Mouse (Mus musculus) liver, postnatal 0 days (tissue): ENCODE measurements around the gene Camta1. TPM values are rescaled to one million over a fixed set of nuclear protein-coding genes. Genes with fewer than 3 reads are reported as not detected.
A peak's percentile ranks its signal among the peaks of the same experiment; 100 is the strongest.

Experiments used
- ATAC-seq: fragments of 200-750 bp; cut with Nextera tagmentation; 2 replicates; pipeline ENCODE4 v1.8.0; 2017; ENCODE audit warnings: mild to moderate bottlenecking, moderate library complexity
- DNase-seq: peaks from one replicate; pipeline ENCODE4 v3.0.0-alpha.2; 2016
- H3K27ac ChIP-seq: fragments of 300-500 bp; sonication (generic); 2 replicates; pipeline ENCODE4 v1.5.1; 2014; ENCODE audit warnings: antibody characterized with exemption, moderate library complexity, mild to moderate bottlenecking, low read depth
- H3K27me3 ChIP-seq: fragments of 300-500 bp; sonication (generic); 2 replicates; pipeline ENCODE4 v1.6.1; 2014; ENCODE audit warnings: low read length, control low read depth, mixed read lengths; ENCODE audit not compliant: insufficient read depth
- H3K36me3 ChIP-seq: fragments of 300-500 bp; sonication (generic); replicated peaks from 2 replicates; pipeline ENCODE4 v1.6.1; 2014; ENCODE audit warnings: mild to moderate bottlenecking, control low read depth, low read length, moderate library complexity, mixed read lengths; ENCODE audit not compliant: insufficient read depth
- H3K4me1 ChIP-seq: fragments of 300-500 bp; sonication (generic); 2 replicates; pipeline ENCODE4 v1.6.1; 2014; ENCODE audit warnings: antibody characterized with exemption, mild to moderate bottlenecking, control low read depth; ENCODE audit not compliant: insufficient read depth
- H3K4me2 ChIP-seq: fragments of 300-500 bp; sonication (generic); 2 replicates; pipeline ENCODE4 v1.6.1; 2014; ENCODE audit warnings: low read depth, mild to moderate bottlenecking, low read length, moderate library complexity, mixed read lengths
- H3K4me3 ChIP-seq: fragments of 300-500 bp; sonication (generic); 2 replicates; pipeline ENCODE4 v1.5.1; 2014; ENCODE audit warnings: low read depth, low read length
- H3K9ac ChIP-seq: fragments of 300-500 bp; sonication (generic); replicated peaks from 2 replicates; pipeline ENCODE4 v1.6.1; 2014; ENCODE audit warnings: mild to moderate bottlenecking, moderate library complexity
- H3K9me3 ChIP-seq: fragments of 300-500 bp; sonication (generic); 2 replicates; pipeline ENCODE4 v1.6.1; 2016; ENCODE audit warnings: mild to moderate bottlenecking, control low read depth, low read length, mixed read lengths
- CTCF ChIP-seq: sonication (generic); IDR thresholded peaks from 2 replicates; pipeline ENCODE4 v1.5.1; 2016; ENCODE audit warnings: antibody characterized with exemption, low read depth
- EP300 ChIP-seq: IDR thresholded peaks from 2 replicates; pipeline ENCODE4 v1.6.1; 2016; ENCODE audit warnings: antibody characterized with exemption, low read depth, mild to moderate bottlenecking
- WGBS: fragments of 180-500 bp; shearing (Covaris S2); extraction: QIAGEN DNeasy Blood & Tissue Kit; methylation state at CpG from one replicate; pipeline ENCODE4 v1.1.7; 2014; ENCODE audit not compliant: insufficient replicate concordance; 5-methylcytosine and 5-hydroxymethylcytosine counted together
- polyA plus RNA-seq: library from polyadenylated mRNA; unstranded; fragments of >200 nt; fragmentation: Nextera tagmentation; extraction: Ambion mirVana; gene quantifications from 2 replicates; pipeline ENCODE4 v1.2.1, GENCODE M21; 2015

The Camta1 gene
- polyA plus RNA-seq, 1 experiment from 2014 or later, result 48.3 TPM

DNA sequence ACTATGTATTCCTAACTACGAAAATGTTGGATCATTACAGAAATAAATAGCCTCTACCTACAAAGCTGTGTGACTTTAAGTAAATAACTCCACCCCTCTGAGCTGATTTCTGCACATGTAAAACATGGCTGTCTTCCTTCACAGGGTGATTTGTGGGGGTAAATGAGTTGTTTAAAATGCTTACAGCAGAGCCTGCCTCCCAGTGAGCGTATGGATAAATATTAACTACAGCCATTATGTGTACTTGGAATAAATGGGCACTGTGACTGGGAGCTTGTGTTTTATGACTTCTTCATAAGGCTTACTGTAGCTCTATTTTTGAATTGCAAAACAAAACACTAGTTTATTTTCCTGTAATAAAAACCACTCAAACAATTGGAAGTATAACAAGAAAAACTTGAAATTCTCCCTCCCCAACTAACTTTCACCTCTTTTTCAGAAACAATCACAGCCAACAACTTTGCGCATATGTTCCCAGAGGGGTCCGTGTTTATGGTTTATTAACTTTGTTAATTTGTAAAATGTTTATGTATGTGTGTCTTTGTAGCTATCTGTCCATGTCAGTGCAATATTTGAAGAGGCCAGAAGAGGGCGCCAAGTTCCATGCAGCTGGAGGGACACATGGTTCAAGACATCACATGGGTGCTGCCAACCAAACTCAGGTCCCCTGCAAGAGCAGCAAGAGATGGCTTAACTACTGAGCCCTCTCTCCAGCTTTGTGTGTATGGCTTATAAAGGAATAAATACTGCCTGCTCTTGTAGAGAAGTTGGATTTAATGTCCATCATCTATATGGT, 363.0 kb downstream of the Camta1 start:
- Histone ChIP-seq H3K36me3 (no peaks in the 10 kb centered on the region), H3K27ac (no peak overlapping the region), H3K9ac (no peak overlapping the region), H3K4me2 (no peak overlapping the region), H3K4me3 (no peak overlapping the region), H3K27me3 (no peaks in the 10 kb centered on the region), H3K4me1 (no peaks in the 10 kb centered on the region), H3K9me3 (peaks cover 4% of the 10 kb centered on the region; the same call in 1 of the 2 replicates)
- TF ChIP-seq EP300, result no peak
- TF ChIP-seq CTCF, result peak; percentile 20; the same call in 1 of the 2 replicates
- DNase-seq (no peak), ATAC-seq (no peak)
- WGBS, result 70% methylated on average over 5 of the region's 5 CpGs

DNA sequence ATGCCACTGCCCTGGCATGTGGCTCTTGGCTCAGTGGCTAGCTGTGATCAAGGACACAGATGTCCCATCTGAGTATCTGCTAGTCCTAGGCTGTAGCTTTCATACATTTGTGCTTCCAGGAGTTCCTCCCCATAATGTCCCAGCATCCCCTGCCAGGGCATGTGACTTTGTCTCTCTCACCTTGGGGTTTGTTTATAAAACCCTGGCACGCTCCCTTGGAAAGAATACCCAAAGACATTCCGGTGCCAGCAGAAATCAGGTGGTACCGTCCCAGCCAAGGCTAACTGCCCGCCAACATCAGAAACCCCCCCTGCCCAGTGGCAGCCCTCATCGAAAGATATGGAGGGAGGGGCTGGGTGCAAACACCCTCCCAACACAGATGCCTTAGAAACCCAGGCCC, 365.1 kb downstream of the Camta1 start:
- Histone ChIP-seq H3K9me3 (peaks cover 4% of the 10 kb centered on the region; the same call in 1 of the 2 replicates), H3K27me3 (no peaks in the 10 kb centered on the region), H3K4me2 (no peak overlapping the region), H3K27ac (no peak overlapping the region), H3K9ac (no peak overlapping the region), H3K36me3 (no peaks in the 10 kb centered on the region), H3K4me3 (no peak overlapping the region), H3K4me1 (no peaks in the 10 kb centered on the region)
- ATAC-seq (no peak), DNase-seq (no peak)
- TF ChIP-seq EP300 (no peak), CTCF (no peak)
- 79% methylated on average over 5 of the region's 5 CpGs for WGBS

DNA sequence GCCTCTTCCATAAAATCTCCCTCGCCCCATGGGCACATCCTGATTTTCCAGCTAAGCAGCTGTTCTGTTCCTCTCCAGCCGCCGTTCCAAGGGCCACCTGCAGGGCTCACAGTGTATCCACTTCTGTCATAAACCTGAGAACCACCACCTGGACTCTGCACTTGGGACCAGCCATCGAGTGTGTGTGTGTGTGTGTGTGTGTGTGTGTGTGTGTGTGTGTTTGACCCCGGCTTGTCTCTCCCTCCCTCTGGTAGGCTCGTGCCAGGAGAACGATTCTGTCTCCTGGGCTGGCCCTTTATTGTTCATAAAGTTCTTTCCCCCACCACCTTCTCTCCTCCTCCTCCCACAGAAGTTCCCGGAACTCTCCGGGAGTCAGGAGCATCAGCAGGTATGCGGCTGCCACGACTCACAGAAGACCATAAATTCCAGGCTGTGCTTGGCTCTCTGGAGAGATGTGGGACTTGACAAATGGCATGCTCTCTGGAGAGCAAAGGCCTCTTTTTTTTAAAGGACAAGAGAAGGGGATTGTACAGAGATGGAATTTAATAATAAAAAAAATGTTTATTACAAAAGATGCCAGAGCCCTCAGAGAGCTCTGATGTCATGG, 366.3 kb downstream of the Camta1 start:
- 66% methylated on average over 11 of the region's 11 CpGs for WGBS
- Histone ChIP-seq H3K27me3 (no peaks in the 10 kb centered on the region), H3K9me3 (peaks cover 4% of the 10 kb centered on the region; the same call in 1 of the 2 replicates), H3K27ac (no peak overlapping the region), H3K36me3 (no peaks in the 10 kb centered on the region), H3K4me1 (no peaks in the 10 kb centered on the region), H3K9ac (no peak overlapping the region), H3K4me2 (no peak overlapping the region), H3K4me3 (no peak overlapping the region)
- TF ChIP-seq EP300 (no peak), CTCF (no peak)
- no peak for DNase-seq
- ATAC-seq, result no peak

DNA sequence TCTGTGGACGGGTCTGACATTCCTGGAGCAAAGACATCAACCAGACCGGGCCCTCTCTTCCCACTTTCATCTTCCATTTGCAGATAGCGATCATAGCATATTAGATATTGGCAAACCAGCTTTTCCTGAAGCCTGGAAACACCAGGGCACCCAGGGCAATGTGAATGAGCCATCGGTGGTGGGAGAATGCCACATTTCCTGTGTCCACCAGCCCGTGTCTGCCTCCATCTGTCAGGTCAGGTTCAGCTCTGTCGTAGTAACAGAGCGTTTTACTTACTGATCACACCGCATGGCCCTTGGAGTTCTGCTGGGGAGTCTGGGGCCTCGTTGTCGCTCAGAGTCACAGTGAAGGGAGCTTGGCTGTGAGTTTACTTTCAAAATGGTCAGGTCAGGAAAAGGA, 368.9 kb downstream of the Camta1 start:
- Histone ChIP-seq H3K4me3 (no peak overlapping the region), H3K9me3 (no peaks in the 10 kb centered on the region), H3K9ac (no peak overlapping the region), H3K27ac (no peak overlapping the region), H3K36me3 (no peaks in the 10 kb centered on the region), H3K4me1 (no peaks in the 10 kb centered on the region), H3K27me3 (no peaks in the 10 kb centered on the region), H3K4me2 (no peak overlapping the region)
- WGBS, result 74% methylated on average over 10 of the region's 10 CpGs
- DNase-seq, result no peak
- no peak for TF ChIP-seq EP300
- no peak for TF ChIP-seq CTCF
- ATAC-seq, result no peak

DNA sequence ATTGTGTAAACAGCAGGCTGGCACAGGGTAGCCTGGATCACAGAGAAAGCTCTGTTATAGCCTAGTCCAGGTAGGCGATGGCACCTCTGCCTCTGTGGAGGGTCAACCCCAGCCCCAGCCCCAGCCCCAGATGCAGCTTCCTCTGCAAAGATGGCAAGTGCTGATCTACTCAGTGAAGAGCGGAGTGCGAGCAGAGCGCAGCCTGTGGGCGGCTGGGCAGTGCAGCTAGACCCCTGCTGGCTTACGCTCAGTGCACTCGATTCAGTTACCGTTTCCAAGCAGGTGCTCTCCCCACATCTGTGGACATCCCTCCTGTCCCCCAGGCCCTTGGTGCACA, 377.7 kb downstream of the Camta1 start:
- Histone ChIP-seq H3K9ac (no peak overlapping the region), H3K27ac (no peak overlapping the region), H3K27me3 (no peaks in the 10 kb centered on the region), H3K4me2 (no peak overlapping the region), H3K36me3 (no peaks in the 10 kb centered on the region), H3K4me3 (no peak overlapping the region), H3K9me3 (no peaks in the 10 kb centered on the region), H3K4me1 (no peaks in the 10 kb centered on the region)
- DNase-seq (no peak), ATAC-seq (no peak)
- WGBS, result 84% methylated on average over 8 of the region's 8 CpGs
- TF ChIP-seq CTCF, result no peak
- no peak for TF ChIP-seq EP300

DNA sequence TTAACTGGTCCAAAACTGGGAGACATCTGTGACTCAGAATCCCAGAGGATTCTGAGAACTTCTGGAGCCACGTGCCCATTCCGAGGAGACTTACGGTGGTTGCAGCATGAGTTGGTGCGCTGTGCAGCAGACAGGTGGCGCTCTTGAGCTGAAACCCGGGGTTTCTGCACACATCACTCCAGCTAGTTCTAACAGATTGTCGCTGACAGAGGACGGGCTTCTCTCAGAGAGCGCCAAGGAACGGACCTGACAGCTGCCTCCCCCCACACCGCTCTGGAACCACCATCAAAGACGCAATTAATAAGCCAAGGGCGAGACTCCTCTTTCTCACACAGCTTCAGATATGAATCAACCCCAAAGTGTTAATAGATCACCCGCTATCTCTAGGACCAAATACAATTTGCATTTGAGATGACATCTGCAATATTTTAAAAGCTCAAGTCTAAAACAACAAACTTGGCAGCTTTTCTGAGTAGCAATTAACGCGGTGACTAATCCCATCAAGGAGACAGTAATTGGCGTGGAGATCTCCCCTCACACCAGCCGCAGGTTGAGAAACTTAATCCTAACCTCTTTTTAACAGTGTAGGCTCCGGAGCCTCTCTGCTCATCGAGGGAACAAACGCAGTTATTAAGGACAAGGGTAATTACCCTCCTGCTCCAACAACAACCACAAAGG, 378.2 kb downstream of the Camta1 start:
- Histone ChIP-seq H3K4me2 (no peak overlapping the region), H3K27ac (no peak overlapping the region), H3K36me3 (no peaks in the 10 kb centered on the region), H3K9me3 (no peaks in the 10 kb centered on the region), H3K27me3 (no peaks in the 10 kb centered on the region), H3K4me1 (no peaks in the 10 kb centered on the region), H3K9ac (no peak overlapping the region), H3K4me3 (no peak overlapping the region)
- WGBS, result 21% methylated on average over 21 of the region's 21 CpGs
- ATAC-seq (no peak), DNase-seq (peak; percentile 48)
- TF ChIP-seq EP300 (no peak), CTCF (peak; percentile 61)
